Mouse (Mus musculus) MEL (cell line): ENCODE results near the gene Zmat3. TPM values are rescaled to one million over a fixed set of nuclear protein-coding genes. Genes with fewer than 3 reads are reported as not detected.
A peak's percentile ranks its signal among the peaks of the same experiment; 100 is the strongest.

Source experiments
- DNase-seq: peaks from one replicate; pipeline ENCODE4 v3.0.0; 2011; ENCODE audit warnings: low read depth, low spot score
- H3K27ac ChIP-seq: 2 replicates; pipeline ENCODE4 v1.5.1; 2012; ENCODE audit warnings: low read depth, mild to moderate bottlenecking, control low read depth, low read length, moderate library complexity; ENCODE audit not compliant: control insufficient read depth
- H3K27me3 ChIP-seq, 2 experiments: fragments of 150-350 bp in 1 of 2; sonication (generic) in 1 of 2; 2 replicates each; pipeline ENCODE4 v1.6.1; 2012; ENCODE audit warnings: low read length in 2 of 2, mild to moderate bottlenecking in 2 of 2, improper control_type of control experiment in 1 of 2, moderate library complexity in 1 of 2; ENCODE audit not compliant: insufficient read depth in 2 of 2, control insufficient read depth in 1 of 2
- H3K36me3 ChIP-seq, 2 experiments: 2 replicates each; pipeline ENCODE4 v1.6.1; 2012 to 2014; ENCODE audit warnings: low read length in 2 of 2, improper control_type of control experiment in 1 of 2, inconsistent platforms in 1 of 2, mild to moderate bottlenecking in 1 of 2; ENCODE audit not compliant: insufficient read depth in 2 of 2, control insufficient read depth in 1 of 2
- H3K4me1 ChIP-seq, 2 experiments: fragments of 150-350 bp in 1 of 2; sonication (generic) in 1 of 2; 2 replicates each; pipeline ENCODE4 v1.6.1; 2012; ENCODE audit warnings: low read length in 2 of 2, improper control_type of control experiment in 1 of 2, mild to moderate bottlenecking in 1 of 2; ENCODE audit not compliant: insufficient read depth in 2 of 2, control insufficient read depth in 1 of 2
- H3K4me3 ChIP-seq, 2 experiments: fragments of 150-350 bp in 1 of 2; sonication (generic) in 1 of 2; 2 replicates each; pipeline ENCODE4 v1.5.1; 2012; ENCODE audit warnings: low read depth in 2 of 2, low read length in 2 of 2, mild to moderate bottlenecking in 2 of 2, moderate library complexity in 2 of 2, control low read depth in 1 of 2, improper control_type of control experiment in 1 of 2; ENCODE audit not compliant: control insufficient read depth in 1 of 2, insufficient read depth in 1 of 2
- H3K79me2 ChIP-seq: 2 replicates; pipeline ENCODE4 v1.6.1; 2012; ENCODE audit warnings: mild to moderate bottlenecking, low read length, moderate library complexity; ENCODE audit not compliant: control insufficient read depth, poor library complexity, insufficient read depth
- H3K9ac ChIP-seq: 2 replicates; pipeline ENCODE4 v1.6.1; 2012; ENCODE audit warnings: low read depth, mild to moderate bottlenecking, control low read depth, low read length, moderate library complexity; ENCODE audit not compliant: control insufficient read depth, poor library complexity, severe bottlenecking
- H3K9me3 ChIP-seq: fragments of 150-350 bp; sonication (generic); replicated peaks from 2 replicates; pipeline ENCODE4 v1.6.1; 2012; ENCODE audit warnings: mild to moderate bottlenecking, low read length, improper control_type of control experiment, moderate library complexity; ENCODE audit not compliant: insufficient read depth
- E2F4 ChIP-seq: IDR thresholded peaks from 2 replicates; pipeline ENCODE4 v1.6.1; 2011; ENCODE audit warnings: low read depth, low read length, improper control_type of control experiment, borderline replicate concordance
- ELF1 ChIP-seq: IDR thresholded peaks from 2 replicates; pipeline ENCODE4 v1.6.1; 2014; ENCODE audit warnings: low read depth, mild to moderate bottlenecking, inconsistent platforms, low read length, improper control_type of control experiment, moderate library complexity
- EP300 ChIP-seq, 2 experiments: IDR thresholded peaks; 2 replicates each; pipeline ENCODE4 v1.6.1; 2011; ENCODE audit warnings: improper control_type of control experiment in 2 of 2, low read length in 2 of 2, low read depth in 1 of 2, mild to moderate bottlenecking in 1 of 2
- ETS1 ChIP-seq: IDR thresholded peaks from 2 replicates; pipeline ENCODE4 v1.6.1; 2012; ENCODE audit warnings: low read depth, mild to moderate bottlenecking, inconsistent platforms, low read length, improper control_type of control experiment, moderate library complexity
- GATA1 ChIP-seq: IDR thresholded peaks from 2 replicates; pipeline ENCODE4 v1.6.1; 2011; ENCODE audit warnings: low read depth, low read length, improper control_type of control experiment
- JUND ChIP-seq: IDR thresholded peaks from 2 replicates; pipeline ENCODE4 v1.6.1; 2011; ENCODE audit warnings: low read depth, mild to moderate bottlenecking, improper control_type of control experiment, low read length
- MEF2A ChIP-seq: IDR thresholded peaks from 2 replicates; pipeline ENCODE4 v1.6.1; 2014; ENCODE audit warnings: low read depth, mild to moderate bottlenecking, inconsistent platforms, low read length, improper control_type of control experiment; ENCODE audit not compliant: poor library complexity, insufficient replicate concordance, severe bottlenecking; ENCODE audit errors: extremely low read depth
- NELFE ChIP-seq: IDR thresholded peaks from 2 replicates; pipeline ENCODE4 v1.6.1; 2011; ENCODE audit warnings: low read depth, low read length, improper control_type of control experiment
- NRF1 ChIP-seq: IDR thresholded peaks from 2 replicates; pipeline ENCODE4 v1.6.1; 2014; ENCODE audit warnings: low read depth, mild to moderate bottlenecking, inconsistent platforms, low read length, improper control_type of control experiment, moderate library complexity; ENCODE audit not compliant: poor library complexity, insufficient read depth, severe bottlenecking
- POLR2AphosphoS2 ChIP-seq: IDR thresholded peaks from 2 replicates; pipeline ENCODE4 v1.6.1; 2011; ENCODE audit warnings: low read length, improper control_type of control experiment
- RAD21 ChIP-seq: IDR thresholded peaks from 2 replicates; pipeline ENCODE4 v1.6.1; 2011; ENCODE audit warnings: mild to moderate bottlenecking, low read depth, low read length, improper control_type of control experiment
- SMC3 ChIP-seq: IDR thresholded peaks from 2 replicates; pipeline ENCODE4 v1.6.1; 2011; ENCODE audit warnings: low read depth, low read length, improper control_type of control experiment
- TAL1 ChIP-seq: IDR thresholded peaks from 2 replicates; pipeline ENCODE4 v1.6.1; 2012; ENCODE audit warnings: mild to moderate bottlenecking, inconsistent platforms, low read length, moderate library complexity, mixed read lengths
- TBP ChIP-seq: IDR thresholded peaks from 2 replicates; pipeline ENCODE4 v1.8.0; 2011; ENCODE audit warnings: low read depth, low read length, improper control_type of control experiment
- TCF12 ChIP-seq: IDR thresholded peaks from 2 replicates; pipeline ENCODE4 v1.6.1; 2014; ENCODE audit warnings: low read depth, mild to moderate bottlenecking, inconsistent platforms, low read length, improper control_type of control experiment, moderate library complexity
- UBTF ChIP-seq: IDR thresholded peaks from 2 replicates; pipeline ENCODE4 v1.6.1; 2012; ENCODE audit warnings: low read depth, mild to moderate bottlenecking, inconsistent platforms, low read length, improper control_type of control experiment, moderate library complexity, borderline replicate concordance; ENCODE audit not compliant: insufficient read depth
- USF2 ChIP-seq, 2 experiments: IDR thresholded peaks; 2 replicates each; pipeline ENCODE4 v1.6.1; 2011 to 2012; ENCODE audit warnings: improper control_type of control experiment in 2 of 2, low read length in 2 of 2, borderline replicate concordance in 1 of 2, inconsistent platforms in 1 of 2, low read depth in 1 of 2, mild to moderate bottlenecking in 1 of 2; ENCODE audit not compliant: insufficient read depth in 1 of 2
- ZNF384 ChIP-seq: IDR thresholded peaks from 2 replicates; pipeline ENCODE4 v1.6.1; 2012; ENCODE audit warnings: low read depth, mild to moderate bottlenecking, inconsistent platforms, low read length, improper control_type of control experiment
- polyA plus RNA-seq, 2 experiments: library from polyadenylated mRNA; stranded (reverse) in 1 of 2; unstranded in 1 of 2; fragments of >175 nt in 1 of 2; fragments of >200 nt in 1 of 2; gene quantifications; 2 replicates each; pipeline versions ENCODE4 v1.2.1 to v1.2.4; 2012; ENCODE audit warnings: low replicate concordance in 2 of 2, low read depth in 1 of 2; ENCODE audit not compliant: insufficient read length in 2 of 2, insufficient read depth in 1 of 2, missing spikeins in 1 of 2
- total RNA-seq: library from RNA; depleted of rRNA; stranded (reverse); fragments of 300-350 nt; gene quantifications from 2 replicates; pipeline ENCODE4 v1.2.3, GENCODE M21; 2012

Zmat3 gene
- total and polyA plus RNA-seq, 3 experiments: 3.1 to 4.4 TPM; not detected in 1

DNA sequence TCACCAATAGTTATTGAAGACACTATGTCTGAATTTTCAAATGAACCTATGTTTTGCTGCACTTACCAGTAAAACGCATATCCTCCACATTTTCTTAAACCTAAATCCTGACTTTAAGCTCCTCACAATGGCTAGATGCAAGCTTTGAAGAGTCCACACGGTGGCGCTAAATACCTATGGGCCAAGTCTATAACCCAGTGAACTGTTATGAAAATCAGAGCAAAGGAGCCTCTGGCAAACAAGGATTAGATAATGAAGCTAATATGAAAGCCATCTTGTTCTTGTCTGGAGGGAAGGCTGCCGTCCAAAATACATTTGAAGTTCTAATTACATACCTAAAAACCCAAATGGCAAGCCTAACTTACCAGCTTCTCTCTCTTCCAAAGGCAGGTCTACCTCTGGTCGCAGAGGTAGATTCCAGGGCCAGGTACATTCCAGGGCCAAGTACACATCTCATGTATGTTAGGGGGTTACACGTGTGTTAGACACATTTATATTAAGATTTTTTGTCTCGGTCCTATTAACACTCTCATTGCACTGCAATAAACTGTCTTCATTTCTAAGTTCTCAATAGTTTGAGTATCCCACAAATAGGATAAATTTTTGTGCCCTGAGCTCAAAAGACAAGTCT lies 32.2 kb downstream of the Zmat3 start (continued):
- peak; percentile 94 for TF ChIP-seq RAD21
- TF ChIP-seq NELFE: no peak

- DNase-seq: no peak
- no peaks in the 10 kb centered on the region; a peak in 1 of 4 replicates for H3K27me3 ChIP-seq
- H3K9ac ChIP-seq: no peak overlapping the region
- no peaks in the 10 kb centered on the region for H3K36me3 ChIP-seq
- H3K79me2 ChIP-seq: no peaks in the 10 kb centered on the region
- H3K4me3 ChIP-seq: no peak overlapping the region
- H3K27ac ChIP-seq: no peak overlapping the region
- H3K4me1 ChIP-seq: no peaks in the 10 kb centered on the region
- TF ChIP-seq GATA1: no peak
- TF ChIP-seq TCF12: no peak
- no peak for TF ChIP-seq USF2 (IDR thresholded peaks at IDR 0.05; ENCODE audit: borderline replicate concordance in 1 of 2, insufficient read depth in 1 of 2, low read depth in 1 of 2, low read length in 2 of 2)
- TF ChIP-seq UBTF: no peak
- no peak for TF ChIP-seq E2F4
- TF ChIP-seq ZNF384: no peak
- TF ChIP-seq TAL1: no peak
- TF ChIP-seq POLR2AphosphoS2: no peak
- TF ChIP-seq TBP: no peak
- no peak for TF ChIP-seq JUND
- TF ChIP-seq SMC3: no peak
- no peak for TF ChIP-seq NRF1
- TF ChIP-seq ETS1: no peak
- TF ChIP-seq ELF1: no peak
- no peak for TF ChIP-seq EP300 (IDR thresholded peaks at IDR 0.05; ENCODE audit: low read depth in 1 of 2, low read length in 2 of 2)
- TF ChIP-seq MEF2A: no peak
- H3K9me3 ChIP-seq: no peaks in the 10 kb centered on the region
Observed at GRCm38 (mm10) chr3:32317901-32318416, 47.9 kb downstream of the Zmat3 start.
